Mouse (Mus musculus) frontal cortex, postnatal 25 days (tissue): Measurements from ENCODE around the gene Tusc2.
A peak's percentile ranks its signal among the peaks of the same experiment; 100 is the strongest.

ENCODE experiments used
- DNase-seq, 2 experiments: peaks; one replicate each; pipeline ENCODE4 v3.0.0; 2022; ENCODE audit warnings: low spot score in 2 of 2

Tusc2 gene

DNA sequence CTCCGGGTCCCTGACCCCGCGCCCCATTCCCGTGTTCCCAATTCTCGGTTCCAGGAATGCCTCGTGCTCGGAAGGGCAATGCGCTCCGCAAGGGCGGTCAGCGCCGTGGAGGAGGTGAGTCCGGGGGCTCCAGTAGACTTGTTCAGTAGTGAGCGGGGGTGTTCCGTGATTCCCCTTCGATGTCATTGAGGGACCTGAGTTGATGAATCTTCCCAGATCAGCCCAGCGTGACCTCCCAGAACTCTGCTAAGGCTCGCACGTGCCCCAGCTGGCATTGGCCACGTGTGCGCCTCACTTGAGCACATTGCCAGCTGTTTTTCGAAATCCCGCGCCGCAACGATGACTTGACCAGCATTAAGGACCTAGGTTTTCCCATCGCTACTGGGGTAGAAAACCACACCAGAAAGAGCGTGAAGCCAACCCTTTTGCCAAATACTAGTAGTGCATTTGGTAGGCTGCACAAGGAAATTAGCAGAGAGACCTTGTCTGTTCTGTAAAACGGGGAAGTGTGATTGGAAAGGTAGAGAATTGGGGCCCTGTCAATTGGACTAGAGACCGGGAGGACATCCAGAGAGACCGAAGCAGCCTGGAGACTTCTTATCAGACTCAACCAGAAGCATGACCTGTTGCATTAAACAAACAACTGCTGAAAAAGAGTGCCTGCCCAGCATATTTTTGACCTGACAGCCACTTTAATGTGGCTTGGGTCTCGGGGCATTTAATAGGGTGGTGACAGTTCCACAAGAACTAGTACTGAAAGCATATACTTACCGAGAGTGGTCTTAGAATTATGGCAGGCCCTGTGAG lies 25.0 kb downstream of the Tusc2 start:
- DNase-seq, result peak in 1 of 2 experiments; percentile 42

DNA sequence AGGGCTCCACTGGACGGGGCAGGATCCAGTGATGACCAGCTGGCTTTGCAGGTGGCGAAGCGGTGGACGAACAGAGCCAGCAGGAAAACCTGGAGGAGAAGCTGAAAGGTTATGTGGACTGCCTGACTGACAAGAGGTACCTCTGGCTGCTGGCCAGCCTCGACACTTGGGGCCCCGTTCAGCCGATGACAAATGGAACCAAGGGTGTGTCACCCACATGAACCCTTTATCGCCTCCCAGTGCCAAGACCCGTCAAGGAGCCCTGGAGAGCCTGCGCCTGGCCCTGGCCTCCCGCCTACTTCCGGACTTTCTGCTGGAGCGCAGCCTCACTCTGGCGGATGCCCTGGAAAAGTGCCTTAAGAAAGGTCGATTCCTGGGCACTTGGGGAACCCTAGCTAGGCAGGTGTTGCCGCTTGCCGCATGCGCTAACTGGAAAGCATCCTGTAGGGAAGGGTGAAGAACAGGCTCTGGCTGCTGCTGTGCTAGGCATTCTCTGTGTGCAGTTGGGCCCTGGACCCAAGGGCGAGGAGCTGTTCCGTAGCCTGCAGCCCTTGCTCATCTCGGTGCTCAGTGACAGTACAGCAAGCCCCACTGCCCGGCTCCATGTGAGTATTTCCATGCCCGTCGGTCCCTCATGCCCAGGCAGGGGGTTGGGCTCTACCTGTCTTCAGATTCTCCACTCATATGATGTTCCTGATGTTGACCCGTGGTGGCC lies 27.2 kb downstream of the Tusc2 start:
- no peak for DNase-seq

DNA sequence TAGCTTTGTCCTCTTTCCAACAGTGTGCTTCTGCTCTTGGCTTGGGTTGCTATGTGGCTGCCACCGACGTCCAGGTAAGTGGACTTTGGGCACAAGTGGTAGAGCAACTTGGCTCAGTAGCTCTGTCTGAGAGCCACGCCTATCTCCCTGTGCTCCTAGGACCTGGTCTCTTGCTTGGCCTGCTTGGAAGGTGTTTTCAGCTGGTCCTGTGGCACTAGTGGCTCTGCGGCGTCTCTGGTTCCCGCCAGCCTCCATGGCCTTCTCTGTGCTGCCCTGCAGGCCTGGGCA lies 27.7 kb downstream of the Tusc2 start:
- DNase-seq, result no peak

DNA sequence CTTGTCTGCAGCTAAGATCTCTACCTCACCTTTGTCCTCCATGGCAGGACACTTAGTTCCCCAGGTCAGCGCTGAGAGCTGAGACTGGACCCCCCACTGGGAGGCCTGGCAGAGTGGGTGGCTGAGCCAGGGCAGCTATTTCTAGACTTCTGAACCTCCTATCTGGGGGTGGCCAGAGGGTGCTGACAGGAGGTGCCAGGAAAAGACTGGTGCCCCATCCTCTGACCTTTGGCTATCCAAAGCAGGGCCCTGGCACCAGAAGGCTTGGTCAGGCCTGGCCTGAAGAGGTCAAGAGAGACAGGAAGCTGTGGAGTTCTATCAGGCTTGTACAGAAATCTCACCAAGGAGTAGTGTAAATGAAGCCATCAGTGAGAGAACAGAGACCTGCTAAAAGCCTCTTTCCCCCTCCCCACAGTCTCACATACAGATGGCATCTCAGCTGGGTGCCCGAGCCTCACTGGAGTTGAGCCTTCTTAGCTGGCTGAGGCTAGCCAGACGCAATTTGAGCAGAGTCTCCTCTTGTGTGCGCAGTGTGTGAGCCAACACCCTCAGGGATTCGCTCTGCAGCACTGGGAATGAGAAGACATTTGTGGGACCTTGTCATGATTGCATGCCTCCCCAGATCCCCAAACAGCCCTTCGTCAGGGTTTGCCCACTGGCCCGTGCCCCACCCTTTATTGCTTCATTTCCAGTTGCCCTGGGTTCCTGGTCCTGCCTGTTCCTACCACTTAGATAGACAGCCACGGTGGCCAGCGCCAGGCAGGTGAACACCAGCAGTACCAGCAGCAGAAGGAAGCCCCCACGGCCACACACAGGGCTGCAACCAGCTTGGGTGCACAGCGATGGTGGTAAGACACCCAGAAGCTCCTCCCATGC lies 30.3 kb downstream of the Tusc2 start:
- DNase-seq, result no peak

DNA sequence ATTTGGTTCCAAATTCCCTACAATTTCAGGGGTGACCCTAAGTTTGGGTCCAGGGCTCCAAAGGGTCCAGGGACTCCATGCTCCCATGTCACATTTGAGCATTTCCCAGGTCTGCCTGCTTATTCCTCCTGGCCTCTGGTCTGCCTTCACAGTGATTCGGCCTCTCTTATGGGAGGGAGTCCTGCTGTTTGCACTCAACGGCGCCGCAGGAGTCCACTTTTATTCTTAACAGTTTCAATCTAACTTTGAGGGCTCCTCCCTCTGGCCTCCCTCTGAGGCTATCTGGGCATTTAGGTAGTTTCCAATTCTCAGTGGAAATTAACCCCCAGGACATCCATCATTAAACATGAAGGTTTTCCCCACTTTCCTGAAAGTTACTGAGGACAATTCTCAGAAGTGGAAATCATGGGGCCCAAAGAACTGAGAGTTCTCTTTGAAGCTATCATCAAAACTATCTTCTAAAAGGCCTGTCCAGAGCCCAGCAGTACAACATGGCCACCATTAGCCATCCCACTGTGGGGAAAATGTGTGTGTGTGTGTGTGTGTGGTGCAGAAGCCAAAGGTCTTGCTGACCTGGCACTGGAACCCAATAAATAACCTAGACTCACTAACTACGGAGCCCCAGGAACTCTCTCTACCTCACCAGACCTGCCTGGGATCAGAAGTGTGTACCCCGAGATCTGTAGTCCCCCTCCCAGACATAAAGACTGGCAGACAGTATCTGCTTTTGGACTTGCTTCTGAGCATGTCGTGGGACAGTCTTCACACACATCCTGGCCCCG lies 31.4 kb downstream of the Tusc2 start:
- DNase-seq, result no peak

DNA sequence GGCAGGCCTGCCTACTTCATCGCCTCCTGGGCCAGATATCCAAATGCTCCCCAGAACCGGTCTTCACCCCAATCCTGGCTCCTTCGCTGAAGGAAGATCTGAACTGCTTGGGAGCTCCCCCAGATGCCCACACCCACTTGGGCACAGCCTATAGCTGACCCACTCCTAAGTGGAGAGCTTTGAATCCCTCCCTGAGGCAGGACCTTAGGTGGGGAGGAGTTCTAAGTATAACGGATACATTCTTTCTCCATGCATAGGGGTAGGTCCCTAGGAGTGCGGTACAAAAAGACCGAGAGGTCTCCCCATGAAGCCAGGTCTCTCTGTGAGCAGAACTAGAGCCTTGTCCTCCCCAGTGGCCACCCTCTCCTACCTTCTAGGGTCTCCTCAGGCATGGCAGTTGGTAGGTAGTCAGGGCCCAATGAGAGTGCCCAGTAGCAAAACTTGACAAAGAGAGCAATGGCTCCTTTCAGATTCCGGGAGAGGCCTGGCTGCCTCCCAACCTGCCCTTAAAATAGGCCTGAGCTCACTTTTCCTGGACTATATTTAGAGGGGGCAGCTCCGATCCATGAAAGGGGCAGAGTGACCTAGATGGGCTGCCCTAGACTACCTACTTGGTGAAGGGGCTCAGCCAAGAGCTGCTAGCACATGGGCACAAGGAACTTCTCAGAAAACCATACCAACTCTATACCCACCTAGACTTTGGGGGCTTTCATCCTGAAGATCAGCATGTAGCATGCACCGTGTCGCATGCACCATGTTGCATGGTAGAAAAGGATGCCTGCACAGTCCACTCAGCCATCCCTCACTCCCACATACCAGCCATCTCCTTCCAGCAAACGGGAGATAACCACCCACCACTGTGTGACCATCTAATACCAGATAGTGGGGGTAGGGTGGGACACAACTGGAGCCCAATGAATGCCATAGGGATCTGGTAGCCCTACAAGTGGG lies 33.8 kb downstream of the Tusc2 start:
- DNase-seq, result no peak

DNA sequence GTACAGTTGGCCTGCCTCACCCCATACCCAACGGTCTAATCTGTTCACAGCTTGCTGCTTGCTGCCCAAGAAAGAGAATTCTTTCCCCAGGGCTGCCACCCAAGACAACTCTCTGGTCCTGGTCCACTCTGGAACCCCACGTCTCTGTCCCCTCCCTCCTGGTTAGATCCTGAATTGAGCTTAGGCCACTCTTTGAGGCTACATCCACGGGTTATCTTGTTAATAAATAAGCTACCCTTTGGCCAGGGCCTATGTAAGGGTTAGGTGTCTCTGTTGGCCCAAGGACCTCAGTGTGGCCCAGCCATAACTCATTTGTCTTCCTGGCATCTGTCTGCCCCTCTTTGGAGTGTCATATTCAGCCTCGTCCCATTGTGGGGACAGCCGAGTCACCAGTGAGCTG lies 35.3 kb downstream of the Tusc2 start:
- DNase-seq, result no peak

DNA sequence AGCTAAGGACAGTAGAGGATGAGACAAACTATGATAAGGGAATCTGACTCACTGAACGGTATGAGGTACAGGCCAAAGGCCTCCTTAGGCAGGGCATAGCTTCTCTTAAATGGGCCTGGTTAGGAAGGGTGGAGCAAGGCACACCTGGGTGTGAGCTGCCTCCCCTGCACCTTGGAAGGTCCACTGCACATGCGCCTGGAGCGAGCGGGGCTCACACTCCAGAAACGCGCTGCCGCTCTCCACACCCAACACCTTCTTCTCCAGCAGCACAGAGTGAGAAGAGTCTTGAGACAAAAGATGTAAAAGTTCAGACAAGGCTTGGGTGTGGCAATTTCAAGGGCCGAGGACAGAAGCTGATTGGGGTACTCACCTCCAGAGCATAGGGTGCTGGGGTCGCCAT lies 36.4 kb downstream of the Tusc2 start:
- no peak for DNase-seq

DNA sequence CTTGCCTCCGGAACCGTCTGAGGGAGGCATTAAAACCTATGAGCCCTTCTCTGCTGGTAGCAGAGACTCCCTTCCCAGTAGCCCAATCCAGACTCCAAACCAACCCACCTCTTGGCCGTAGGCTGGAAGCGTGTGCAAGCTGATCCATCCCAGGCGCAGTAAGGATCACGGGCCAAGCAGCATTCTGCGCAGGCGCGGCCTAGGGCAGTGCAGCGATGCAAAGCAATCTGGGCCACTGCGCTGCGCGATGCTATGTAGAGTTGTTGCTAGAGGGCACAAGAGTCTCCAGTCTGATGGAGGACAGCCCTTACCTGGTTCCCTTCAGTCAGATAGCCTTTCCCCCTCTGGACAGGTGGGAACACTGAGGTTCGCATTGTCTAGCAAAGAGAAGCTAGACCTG lies 36.8 kb downstream of the Tusc2 start:
- DNase-seq, result no peak

DNA sequence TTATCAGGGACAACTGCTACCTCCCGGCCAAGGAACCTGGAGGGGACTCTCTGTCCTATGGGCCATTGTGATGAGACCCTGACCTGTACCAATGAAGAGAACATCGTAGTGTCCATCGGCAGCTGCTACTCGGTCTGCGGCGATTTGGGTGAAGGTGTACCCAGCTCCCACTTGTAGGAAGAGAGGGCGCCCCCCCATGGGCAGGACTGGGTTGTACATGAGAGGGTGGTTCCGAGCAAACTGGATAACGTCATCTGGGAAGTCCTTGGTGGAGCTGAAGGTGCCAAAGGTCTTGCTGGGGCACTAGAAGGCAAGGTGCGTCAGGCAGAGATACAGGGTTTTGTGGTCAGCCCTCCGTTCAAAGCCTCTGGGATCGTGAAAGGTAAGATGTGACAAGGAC lies 37.7 kb downstream of the Tusc2 start:
- DNase-seq, result no peak

DNA sequence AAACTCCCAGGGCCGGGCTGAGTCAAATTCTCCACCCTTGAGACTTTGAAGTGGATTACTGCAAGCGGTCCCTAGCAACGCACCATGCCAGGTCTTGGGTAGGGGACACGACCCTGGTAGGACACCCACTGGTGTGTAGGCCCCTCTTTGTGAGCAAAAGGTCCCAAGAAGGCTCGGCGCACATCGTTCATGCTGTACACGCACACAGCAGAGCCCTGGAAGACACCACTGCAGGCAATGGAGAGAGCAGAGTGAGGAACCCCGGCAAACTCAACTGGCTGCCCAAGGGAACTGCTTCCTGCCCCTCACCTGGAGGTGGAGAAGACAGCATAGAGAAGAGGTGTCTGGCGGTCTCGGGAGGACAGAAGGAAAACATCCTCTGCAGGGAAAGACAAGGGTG lies 38.2 kb downstream of the Tusc2 start:
- DNase-seq, result no peak

DNA sequence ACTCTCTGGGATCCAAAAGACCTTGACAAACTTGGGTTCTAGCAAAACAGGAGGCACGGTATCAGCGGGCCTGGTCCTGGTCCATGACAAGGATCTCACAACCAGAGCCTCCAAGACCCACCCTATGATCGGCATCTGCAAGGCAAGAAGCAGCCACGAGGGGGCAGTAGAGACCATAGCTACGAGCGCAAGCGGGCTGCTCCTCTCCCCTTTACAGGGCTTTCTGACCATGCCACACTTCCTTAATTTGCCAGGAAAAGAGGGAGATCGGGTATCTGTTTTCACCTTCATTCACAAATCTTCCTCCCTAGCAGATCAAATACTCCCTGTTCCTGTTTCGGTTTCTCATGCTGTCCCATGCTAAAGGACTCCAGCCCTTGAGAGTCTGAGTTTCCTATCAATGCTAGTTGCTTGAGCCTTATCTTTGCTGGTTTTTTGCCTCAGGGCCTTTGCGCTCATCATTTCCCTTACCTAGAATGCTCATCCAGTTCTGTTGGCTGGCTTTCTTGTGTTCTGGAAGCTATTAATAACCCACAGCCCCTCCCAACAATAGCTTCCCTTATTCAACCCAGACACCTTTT lies 39.1 kb downstream of the Tusc2 start:
- peak; percentile 93 to 95 for DNase-seq

DNA sequence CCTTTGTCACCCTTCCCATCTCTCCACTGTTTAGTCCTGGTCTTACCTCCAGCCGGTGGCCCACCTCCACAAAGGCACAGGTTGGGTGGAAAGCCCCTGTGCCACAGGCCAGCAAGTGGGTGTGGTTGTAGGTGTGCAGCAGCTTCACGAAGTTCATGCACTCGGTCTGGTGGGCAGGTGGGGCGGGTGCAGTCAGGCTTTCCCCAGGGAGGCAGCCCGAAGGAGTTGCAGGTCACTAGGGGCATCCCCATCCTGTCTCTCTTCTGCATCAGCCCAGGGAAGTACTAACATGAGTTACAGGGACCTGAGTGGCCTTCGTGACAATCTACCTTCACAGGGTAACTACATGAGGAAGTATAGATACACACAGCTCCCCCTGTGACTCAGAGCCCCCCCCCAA lies 40.2 kb downstream of the Tusc2 start:
- no peak for DNase-seq

DNA sequence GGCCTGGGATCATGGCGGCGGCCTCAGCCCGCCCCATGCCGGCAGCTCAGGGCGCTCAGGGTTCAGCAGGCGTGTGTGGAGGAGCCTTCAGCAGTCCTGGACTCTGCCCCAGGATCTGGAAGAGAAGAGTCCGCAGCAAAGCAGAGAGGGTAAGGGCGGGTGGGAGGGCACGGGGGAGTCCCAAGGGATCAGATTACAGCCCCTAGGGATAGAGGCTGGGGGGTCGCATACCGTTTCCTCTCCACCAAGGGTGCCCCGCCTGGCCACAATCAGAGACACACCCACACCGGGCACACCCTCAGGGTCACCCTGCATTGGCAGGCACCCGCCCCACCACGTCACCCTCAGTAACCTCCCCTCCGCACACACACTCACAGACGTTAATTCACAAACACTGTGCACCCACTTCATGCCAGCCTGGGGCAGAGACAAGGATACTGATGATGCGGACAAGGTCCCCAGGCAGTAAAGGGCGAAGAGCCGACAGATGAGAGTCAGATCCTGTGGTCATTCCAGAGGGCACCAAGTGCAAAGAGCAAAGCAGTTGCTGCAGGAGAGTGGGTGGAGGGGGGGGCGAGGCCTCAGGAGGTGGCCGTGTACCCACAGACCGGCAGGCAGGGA lies 42.1 kb downstream of the Tusc2 start:
- DNase-seq, result no peak

DNA sequence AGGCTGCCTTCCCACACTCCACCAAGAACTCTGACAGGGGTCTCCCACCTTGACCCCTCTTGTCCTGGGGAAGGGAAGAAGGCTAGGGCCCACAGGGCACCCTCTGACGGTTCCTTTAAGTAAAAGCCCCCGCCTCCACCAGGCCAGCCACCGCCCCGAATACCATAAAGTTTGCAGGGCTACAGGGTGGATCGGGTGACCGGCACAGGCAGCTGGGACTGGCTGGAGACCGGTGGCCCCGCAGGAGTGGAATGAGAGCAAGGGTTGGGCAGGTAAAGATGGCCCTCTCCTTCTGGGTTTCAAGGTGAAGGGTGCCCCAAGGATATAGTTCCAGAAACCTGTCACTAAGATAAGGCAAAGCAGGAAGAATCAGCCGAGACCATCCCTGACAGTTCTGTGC lies 43.5 kb downstream of the Tusc2 start:
- DNase-seq, result no peak

DNA sequence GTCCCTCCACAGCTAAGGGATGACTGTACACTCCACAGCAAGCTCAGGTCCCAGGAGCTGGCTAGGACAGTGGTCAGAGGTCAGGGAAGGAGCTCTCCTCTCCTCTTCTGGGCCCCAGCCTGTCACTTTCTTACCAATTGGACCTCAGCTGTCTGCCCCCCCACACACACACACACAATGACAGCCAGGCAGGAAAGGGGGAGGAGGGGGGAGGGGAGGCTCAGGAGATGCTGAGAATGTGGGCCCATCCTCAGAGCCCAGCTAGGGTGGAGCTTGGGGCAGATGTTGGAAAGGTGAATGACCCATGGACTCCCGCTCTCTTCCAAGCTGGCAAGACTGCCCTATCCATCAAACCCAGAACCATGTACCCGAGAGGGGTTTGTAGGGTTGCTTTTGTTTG lies 44.0 kb downstream of the Tusc2 start:
- DNase-seq, result no peak

DNA sequence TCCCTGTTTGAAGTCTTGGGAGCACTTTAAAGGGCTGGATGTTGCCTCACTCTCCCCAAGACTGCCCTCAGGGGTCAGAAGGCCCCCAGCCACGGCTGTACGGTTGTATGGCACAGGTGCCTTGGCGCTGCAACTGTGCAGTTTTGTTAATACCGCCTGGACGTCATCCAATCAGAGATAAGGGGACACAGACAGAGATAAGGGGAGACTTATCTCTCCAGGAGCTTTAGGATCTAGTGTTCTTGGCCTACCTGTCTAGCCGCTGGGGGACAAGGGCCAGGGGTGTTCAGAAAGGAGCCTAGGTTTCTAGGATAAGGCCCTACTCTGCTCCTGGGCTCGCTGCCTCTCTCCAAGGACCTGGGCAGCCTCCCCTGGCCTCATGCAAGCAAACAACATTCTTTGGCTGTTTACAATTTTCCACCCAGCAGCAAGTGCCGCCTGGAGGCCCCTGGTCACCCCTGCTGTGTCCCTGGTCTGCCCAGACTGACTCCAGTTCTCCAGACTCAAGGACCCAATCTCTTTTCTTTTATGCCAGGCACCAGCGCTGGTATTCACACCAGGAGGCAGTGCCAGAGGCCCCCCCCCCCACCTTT lies 44.7 kb downstream of the Tusc2 start:
- DNase-seq, result no peak

DNA sequence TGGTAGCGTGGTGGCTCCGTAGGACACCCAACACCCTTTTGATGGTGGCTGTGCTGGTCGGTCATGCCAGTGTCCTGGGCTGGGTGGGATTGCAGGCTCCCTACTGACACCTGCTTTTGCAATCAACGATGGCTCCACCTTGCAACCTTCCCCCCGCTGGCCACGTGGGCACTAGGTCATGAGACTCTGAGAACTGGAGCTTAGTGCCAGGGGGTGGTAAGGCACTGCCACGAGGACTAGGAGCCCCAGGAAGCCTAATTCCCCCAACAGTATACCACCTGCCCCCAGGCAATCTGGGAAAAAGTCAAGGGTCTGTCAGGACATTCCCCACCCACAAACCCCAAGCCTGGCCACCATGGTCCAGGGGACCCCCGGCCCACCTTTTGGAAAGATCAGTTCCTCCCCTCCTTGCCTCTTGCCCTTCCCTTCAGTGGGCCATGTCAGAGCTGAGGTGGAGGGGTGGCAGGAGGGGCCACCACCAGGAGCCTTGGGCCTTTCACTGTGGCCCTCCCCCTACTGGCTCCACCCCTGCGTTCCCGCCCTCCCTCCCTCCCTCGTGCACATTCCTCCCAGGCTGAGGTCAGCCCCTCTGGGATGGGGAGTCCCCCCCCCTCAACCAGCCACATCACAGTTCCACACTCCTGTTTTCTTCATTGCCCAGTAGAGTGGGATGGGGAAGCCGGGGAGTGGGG lies 45.8 kb downstream of the Tusc2 start, which contains the start of gene Sema3b:
TSS of gene Sema3b (minus strand) at position 489 of the 692 bp plus-strand sequence.
- no peak for DNase-seq

DNA sequence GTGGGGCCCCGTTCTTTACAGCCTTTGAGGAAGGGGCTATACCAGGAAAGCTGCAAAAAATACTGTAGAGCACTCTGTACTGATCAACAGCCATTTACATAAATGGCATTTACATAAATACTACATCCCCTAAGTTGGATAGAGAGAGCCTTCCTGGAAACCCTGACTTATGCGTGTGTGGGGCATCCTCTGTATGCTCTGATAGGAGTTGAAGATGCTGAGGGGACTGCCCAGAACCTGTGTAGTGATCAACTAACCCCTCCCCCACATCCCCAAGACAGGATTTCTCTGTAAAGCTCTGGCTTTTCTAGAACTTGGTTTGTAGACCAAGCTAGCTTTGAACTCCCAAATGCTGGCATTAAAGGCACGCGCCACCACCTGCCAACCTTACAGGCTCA lies 46.4 kb downstream of the Tusc2 start:
- DNase-seq, result no peak
